Mouse (Mus musculus): ENCODE data around the gene Ppfia3.

DNA sequence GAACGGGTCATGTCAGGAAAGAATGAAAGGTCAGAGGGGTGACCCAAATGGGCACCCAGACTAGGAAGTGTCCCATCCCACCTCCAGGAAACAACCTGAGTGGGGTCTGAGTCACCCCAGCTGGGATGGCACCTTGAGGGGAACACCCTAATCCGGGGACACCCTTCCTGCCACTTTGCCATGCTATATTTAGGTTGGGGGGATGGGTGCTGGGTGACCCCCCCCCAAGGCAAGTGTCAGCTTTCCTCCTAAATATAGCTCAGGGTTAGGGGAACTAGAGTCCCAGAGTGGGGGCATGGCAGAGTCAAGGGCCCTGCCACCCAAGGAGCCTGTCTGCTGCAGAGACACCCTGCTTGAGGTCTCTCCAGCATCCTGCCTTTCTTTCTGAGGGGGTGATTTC is 45.6 kb upstream of the Ppfia3 start:
- TF ChIP-seq CTCF (IDR thresholded peaks at IDR 0.05; ENCODE audit: control insufficient read depth, insufficient read depth, low read length) (no peak), POLR2A (IDR thresholded peaks at IDR 0.05; ENCODE audit: borderline replicate concordance, control insufficient read depth, low read depth, low read length) (no peak)

All from bone marrow, adult 2 months (tissue).